ENCODE assay signal across 8 mouse cellular contexts in genomic region chr9:72111622-72112550, GRCm38 (mm10). TPM values are rescaled to one million over a fixed set of nuclear protein-coding genes. Genes with fewer than 3 reads are reported as not detected.
DNase-seq lines count a peak whose midpoint lies in the region; ATAC-seq lines count a peak whose summit lies in the region.

Gene Tcf12 (minus strand): TSS chr9:72111871.

- intact Hi-C loops in left cerebral cortex, postnatal 14 days (cut with DNase I), result loop anchor here (1.0 to 5.0 kb wide), 2 partner anchors 21 to 80 kb away; no protein-coding TSS in a partner anchor

- DNase-seq in adrenal gland, adult 2 months, result peak; percentile 92
- DNase-seq in embryo, embryonic 11 days, result peak; percentile 99
- DNase-seq in gastrocnemius, postnatal 25 days, result peak; percentile 88
- peak; percentile 88 to 91 for DNase-seq in left cerebral cortex, postnatal 14 days (ENCODE audit: low spot score in 2 of 2)
- DNase-seq in right cerebral cortex, postnatal 14 days, result peak; percentile 85
- DNase-seq in urinary bladder, postnatal 36 days (ENCODE audit: low spot score in 2 of 2), result peak; percentile 81 to 83

- ATAC-seq in inflammation-experienced regulatory T-cells, adult 6 months, result peak; percentile 66
- ATAC-seq in megakaryocyte-erythroid progenitor cell, adult 5-6 weeks (replicated peaks; ENCODE audit: low FRiP score, low TSS enrichment, poor library complexity, severe bottlenecking), result peak; percentile 56

RNA-seq across cellular contexts. Expression of gene Tcf12, which starts in this region (rescaled TPM):
- 10 to 100 TPM; 81.1 to 97.5 TPM for total RNA-seq in adrenal gland, adult 2 months (2021)
- polyA plus RNA-seq in adrenal gland, adult 2 months (2012; rRNA removed), result 50.2 and 52.2 TPM in 2 replicates
- 10 to 100 TPM; 25.1 to 25.9 TPM for total RNA-seq in gastrocnemius, postnatal 25 days (2021)
- 10 to 100 TPM; 19.9 to 44.4 (median 40.1) TPM for polyA plus RNA-seq in inflammation-experienced regulatory T-cells, adult 6 months (2017; shearing (Covaris generic))
- 10 to 100 TPM; 40.8 to 48.8 TPM for total RNA-seq in left cerebral cortex, postnatal 14 days (2021)
- total RNA-seq in megakaryocyte-erythroid progenitor cell, adult 5-6 weeks (2014; fragmentation: Nextera tagmentation), result 118 and 133 TPM in 2 replicates
- 47.3 and 57.1 TPM in 2 replicates for total RNA-seq in megakaryocyte-erythroid progenitor cell, adult 5-6 weeks (2017)

Comparison
In these comparisons a context has a peak if more than half of its experiments do, and no peak if none do; other contexts are left out.
1. Peak in every context shown above with its lines: DNase-seq and ATAC-seq.